Mouse (Mus musculus) kidney, postnatal 0 days (tissue): ENCODE results near the gene Gm20388. TPM values are rescaled to one million over a fixed set of nuclear protein-coding genes. Genes with fewer than 3 reads are reported as not detected.

ENCODE experiments used
- ATAC-seq: fragments of 200-750 bp; cut with Nextera tagmentation; replicated peaks from 2 replicates; pipeline ENCODE4 v1.8.0; 2017; ENCODE audit warnings: low read depth, moderate number of reproducible peaks, moderate TSS enrichment, moderate library complexity; ENCODE audit not compliant: low FRiP score
- DNase-seq: peaks from one replicate; pipeline ENCODE4 v3.0.0-alpha.2; 2016; ENCODE audit warnings: low spot score
- H3K27ac ChIP-seq: fragments of 300-500 bp; sonication (generic); 2 replicates; pipeline ENCODE4 v1.5.1; 2014; ENCODE audit warnings: mild to moderate bottlenecking
- H3K27me3 ChIP-seq: fragments of 300-500 bp; sonication (generic); 2 replicates; pipeline ENCODE4 v1.6.1; 2014; ENCODE audit warnings: low read length, mixed read lengths; ENCODE audit not compliant: insufficient read depth
- H3K36me3 ChIP-seq: fragments of 300-500 bp; sonication (generic); 2 replicates; pipeline ENCODE4 v1.6.1; 2014; ENCODE audit warnings: low read length, mixed read lengths; ENCODE audit not compliant: insufficient read depth
- H3K4me1 ChIP-seq: fragments of 300-500 bp; sonication (generic); replicated peaks from 2 replicates; pipeline ENCODE4 v1.6.1; 2014; ENCODE audit warnings: antibody characterized with exemption, low read length, mixed read lengths; ENCODE audit not compliant: insufficient read depth
- H3K4me2 ChIP-seq: fragments of 300-500 bp; sonication (generic); 2 replicates; pipeline ENCODE4 v1.6.1; 2014; ENCODE audit warnings: mild to moderate bottlenecking, low read length, moderate library complexity, mixed read lengths
- H3K4me3 ChIP-seq: fragments of 300-500 bp; sonication (generic); replicated peaks from 2 replicates; pipeline ENCODE4 v1.5.1; 2014; ENCODE audit warnings: low read depth, low read length
- H3K9ac ChIP-seq: fragments of 300-500 bp; sonication (generic); 2 replicates; pipeline ENCODE4 v1.6.1; 2014; ENCODE audit warnings: low read depth, low read length
- H3K9me3 ChIP-seq: fragments of 300-500 bp; sonication (generic); replicated peaks from 2 replicates; pipeline ENCODE4 v1.6.1; 2016; ENCODE audit warnings: low read length, inconsistent platforms, mixed read lengths
- CTCF ChIP-seq: IDR thresholded peaks from 2 replicates; pipeline ENCODE4 v1.5.1; 2016; ENCODE audit warnings: antibody characterized with exemption, low read depth, mild to moderate bottlenecking, moderate library complexity
- WGBS: fragments of 180-500 bp; shearing (Covaris S2); extraction: QIAGEN DNeasy Blood & Tissue Kit; methylation state at CpG from one replicate; pipeline ENCODE4 v1.1.7; 2014; 5-methylcytosine and 5-hydroxymethylcytosine counted together
- polyA plus RNA-seq: library from polyadenylated mRNA; unstranded; fragments of >200 nt; fragmentation: Nextera tagmentation; extraction: Ambion mirVana; gene quantifications from 2 replicates; pipeline ENCODE4 v1.2.1, GENCODE M21; 2015

Gene Gm20388
- polyA plus RNA-seq, 1 experiment from 2014 or later = not detected

GRCm38 (mm10) chr8:122976046-122976445, 3065.4 kb downstream of the Gm20388 start:
- no peaks in the 10 kb centered on the region for H3K4me1 ChIP-seq
- DNase-seq (no peak), ATAC-seq (no peak)
- no peak overlapping the region for H3K9ac ChIP-seq
- H3K27ac ChIP-seq = no peak overlapping the region
- H3K4me3 ChIP-seq = no peak overlapping the region
- H3K27me3 ChIP-seq = no peaks in the 10 kb centered on the region
- H3K4me2 ChIP-seq = no peak overlapping the region
- no peaks in the 10 kb centered on the region for H3K36me3 ChIP-seq
- 91% methylated on average over 4 of the region's 4 CpGs for WGBS
- no peaks in the 10 kb centered on the region for H3K9me3 ChIP-seq
- no peak for TF ChIP-seq CTCF

GRCm38 (mm10) chr8:122979424-122979823, 3068.8 kb downstream of the Gm20388 start:
- WGBS = 75% methylated on average over 3 of the region's 3 CpGs
- Histone ChIP-seq H3K9ac (no peak overlapping the region), H3K4me3 (no peak overlapping the region), H3K36me3 (no peaks in the 10 kb centered on the region), H3K4me1 (no peaks in the 10 kb centered on the region), H3K9me3 (no peaks in the 10 kb centered on the region), H3K27ac (no peak overlapping the region), H3K27me3 (no peaks in the 10 kb centered on the region), H3K4me2 (no peak overlapping the region)
- no peak for TF ChIP-seq CTCF
- no peak for ATAC-seq
- DNase-seq = no peak

- ATAC-seq (no peak), DNase-seq (no peak)
- Histone ChIP-seq H3K4me3 (no peak overlapping the region), H3K27me3 (no peaks in the 10 kb centered on the region), H3K9ac (no peak overlapping the region), H3K27ac (no peak overlapping the region), H3K4me1 (no peaks in the 10 kb centered on the region), H3K4me2 (no peak overlapping the region), H3K9me3 (no peaks in the 10 kb centered on the region), H3K36me3 (no peaks in the 10 kb centered on the region)
- 56% methylated on average over 10 of the region's 10 CpGs for WGBS
- no peak for TF ChIP-seq CTCF
These were observed 3069.3 kb downstream of the Gm20388 start for GRCm38 (mm10) chr8:122979865-122980509.

- TF ChIP-seq CTCF = no peak
- H3K9me3 ChIP-seq = no peaks in the 10 kb centered on the region
- no peaks in the 10 kb centered on the region for H3K27me3 ChIP-seq
- DNase-seq (no peak), ATAC-seq (no peak)
- no peaks in the 10 kb centered on the region for H3K36me3 ChIP-seq
- no peak overlapping the region for H3K27ac ChIP-seq
- no peak overlapping the region for H3K4me2 ChIP-seq
- WGBS = 74% methylated on average over 5 of the region's 5 CpGs
- H3K4me3 ChIP-seq = no peak overlapping the region
- H3K9ac ChIP-seq = no peak overlapping the region
- H3K4me1 ChIP-seq = no peaks in the 10 kb centered on the region
These were observed 3071.0 kb downstream of the Gm20388 start for GRCm38 (mm10) chr8:122981646-122982045.

- H3K4me3 ChIP-seq = no peak overlapping the region
- WGBS = 68% methylated on average over 19 of the region's 19 CpGs
- no peak overlapping the region for H3K27ac ChIP-seq
- no peaks in the 10 kb centered on the region for H3K27me3 ChIP-seq
- H3K36me3 ChIP-seq = no peaks in the 10 kb centered on the region
- H3K9ac ChIP-seq = no peak overlapping the region
- ATAC-seq (no peak), DNase-seq (peak; percentile 34)
- no peak overlapping the region for H3K4me2 ChIP-seq
- TF ChIP-seq CTCF = peak; percentile 46
- H3K9me3 ChIP-seq = no peaks in the 10 kb centered on the region
- H3K4me1 ChIP-seq = no peaks in the 10 kb centered on the region
These were observed 3072.7 kb downstream of the Gm20388 start for GRCm38 (mm10) chr8:122983178-122983942.

- no peaks in the 10 kb centered on the region for H3K36me3 ChIP-seq
- no peak for ATAC-seq
These were observed 3073.5 kb downstream of the Gm20388 start for GRCm38 (mm10) chr8:122984175-122984574.

More at GRCm38 (mm10) chr8:122984175-122984574, 3073.5 kb downstream of the Gm20388 start:
- 89% methylated on average over 3 of the region's 3 CpGs for WGBS
- H3K9me3 ChIP-seq = no peaks in the 10 kb centered on the region
- H3K4me2 ChIP-seq = no peak overlapping the region
- no peak for TF ChIP-seq CTCF
- H3K27ac ChIP-seq = no peak overlapping the region
- no peaks in the 10 kb centered on the region for H3K4me1 ChIP-seq
- no peak overlapping the region for H3K9ac ChIP-seq
- H3K27me3 ChIP-seq = no peaks in the 10 kb centered on the region
- DNase-seq = no peak
- H3K4me3 ChIP-seq = no peak overlapping the region
